8 mouse cellular contexts compared by ENCODE assay signal in the genomic region with DNA sequence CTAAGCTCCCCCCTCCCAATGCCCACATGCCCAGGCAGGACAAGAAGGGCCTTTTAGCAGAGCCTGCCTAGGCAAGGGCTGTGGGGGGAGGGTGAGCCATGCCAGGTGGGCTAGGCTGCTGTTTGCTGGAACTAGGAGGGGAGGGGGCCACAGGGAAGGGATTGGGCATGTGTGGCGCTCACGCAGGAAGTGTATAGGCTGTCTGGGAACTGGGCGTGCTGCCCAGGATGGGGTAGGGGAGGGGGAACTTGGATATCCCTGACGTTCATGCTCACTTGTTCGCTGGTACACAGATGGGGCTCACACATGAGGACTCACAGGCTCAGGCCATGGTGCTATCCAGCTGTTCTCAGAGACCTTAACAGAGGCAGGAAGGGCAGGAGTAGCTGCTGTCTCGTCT. TPM values are rescaled to one million over a fixed set of nuclear protein-coding genes. Genes with fewer than 3 reads are reported as not detected.
DNase-seq lines count a peak whose midpoint lies in the region; ATAC-seq lines count a peak whose summit lies in the region.

No protein-coding gene starts in this region.

- no peaks in the 10 kb centered on the region for H3K9me3 ChIP-seq in hindbrain, embryonic 13.5 days
- H3K9me3 ChIP-seq in limb, embryonic 11.5 days (ENCODE audit: control insufficient read depth, low read length), result no peaks in the 10 kb centered on the region

- peaks cover 1% of the 10 kb centered on the region for H3K4me1 ChIP-seq in brown adipose tissue, adult 24 weeks (ENCODE audit: control insufficient read depth, insufficient read depth, insufficient read length, low read length)
- peaks cover 42% of the 10 kb centered on the region for H3K4me1 ChIP-seq in hindbrain, embryonic 13.5 days (replicated peaks)
- H3K4me1 ChIP-seq in limb, embryonic 11.5 days (ENCODE audit: control insufficient read depth, insufficient read depth, low read length), result peaks cover 45% of the 10 kb centered on the region

- WGBS in hindbrain, embryonic 13.5 days, result 40% methylated on average over 6 of the region's 6 CpGs
- 59% methylated on average over 6 of the region's 6 CpGs for whole genome bisulfite sequencing in limb, embryonic 11.5 days

- DNase-seq in gastrocnemius, postnatal 14 days, result peak; percentile 47
- DNase-seq in gastrocnemius, adult 18-20 months (ENCODE audit: low spot score), result no peak
- no peak for DNase-seq in limb, embryonic 11.5 days (ENCODE audit: low spot score)
- DNase-seq in right cerebral cortex, adult 2 months (ENCODE audit: low spot score in 2 of 2), result peak; percentile 55 to 56
- no peak for DNase-seq in cerebellum, postnatal 36 days
- no peak for DNase-seq in adipocyte (ENCODE audit: low spot score)

- H3K27ac ChIP-seq in brown adipose tissue, adult 24 weeks (replicated peaks; ENCODE audit: low read depth, low read length), result peak overlapping the region; percentile 41
- H3K27ac ChIP-seq in hindbrain, embryonic 13.5 days, result peak overlapping the region; percentile 73
- H3K27ac ChIP-seq in limb, embryonic 11.5 days (replicated peaks; ENCODE audit: low read depth, low read length), result no peak overlapping the region; the same call in 1 of the 2 replicates

- H3K27me3 ChIP-seq in hindbrain, embryonic 13.5 days, result peaks cover 33% of the 10 kb centered on the region
- H3K27me3 ChIP-seq in limb, embryonic 11.5 days (ENCODE audit: control insufficient read depth, insufficient read depth, low read length), result no peaks in the 10 kb centered on the region

- H3K4me2 ChIP-seq in hindbrain, embryonic 13.5 days, result no peak overlapping the region
- peak overlapping the region; percentile 3; the same call in 1 of the 2 replicates for H3K4me2 ChIP-seq in limb, embryonic 11.5 days (ENCODE audit: low read depth, severe bottlenecking)

- ATAC-seq in hindbrain, embryonic 13.5 days (ENCODE audit: low FRiP score), result peak; percentile 90
- no peak for ATAC-seq in limb, embryonic 11.5 days (ENCODE audit: insufficient number of reproducible peaks, low FRiP score, low TSS enrichment, low read depth)

- intact Hi-C loops in gastrocnemius, postnatal 14 days (cut with DNase I; ENCODE audit: low total_unique reads), result no loop called here

- H3K9ac ChIP-seq in hindbrain, embryonic 13.5 days, result peak overlapping the region; percentile 43; the same call in 1 of the 2 replicates
- peak overlapping the region; percentile 37; the same call in 1 of the 2 replicates for H3K9ac ChIP-seq in limb, embryonic 11.5 days (ENCODE audit: low read length)

- no peak overlapping the region; the same call in 1 of the 2 replicates for H3K4me3 ChIP-seq in brown adipose tissue, adult 24 weeks (ENCODE audit: insufficient read depth, low read depth, low read length)
- no peak overlapping the region for H3K4me3 ChIP-seq in hindbrain, embryonic 13.5 days
- H3K4me3 ChIP-seq in limb, embryonic 11.5 days (ENCODE audit: low read depth, low read length), result no peak overlapping the region

- no peaks in the 10 kb centered on the region for H3K36me3 ChIP-seq in hindbrain, embryonic 13.5 days
- H3K36me3 ChIP-seq in limb, embryonic 11.5 days (ENCODE audit: control insufficient read depth, insufficient read depth, low read length), result no peaks in the 10 kb centered on the region

RNA-seq across cellular contexts. Expression of a gene that starts 3.5 kb away (rescaled TPM):
- 10 to 100 TPM; 13.8 to 20.6 TPM for total RNA-seq in gastrocnemius, postnatal 14 days (2021)
- 1 to 10 TPM; 2.9 to 5.8 TPM for total RNA-seq in gastrocnemius, adult 18-20 months (2021)
- polyA plus RNA-seq in brown adipose tissue, adult 24 weeks (2012; ENCODE audit: insufficient read depth, insufficient read length, missing spikeins), result 21.4 and 26.0 TPM in 2 replicates
- 4.2 and 5.2 TPM in 2 replicates for polyA plus RNA-seq in hindbrain, embryonic 13.5 days (2015; fragmentation: Nextera tagmentation; extraction: Ambion mirVana)
- 5.4 and 5.5 TPM in 2 replicates for polyA plus RNA-seq in limb, embryonic 11.5 days (2014; fragmentation: Nextera tagmentation; extraction: Ambion mirVana)

RNA-seq across cellular contexts. Expression of a gene that starts 3.8 kb away (rescaled TPM):
- total RNA-seq in gastrocnemius, postnatal 14 days (2021), result under 1 TPM in 1 of 2 experiments, not detected in 1; 0.80 TPM
- not detected for total RNA-seq in gastrocnemius, adult 18-20 months (2021)
- polyA plus RNA-seq in brown adipose tissue, adult 24 weeks (2012; ENCODE audit: insufficient read depth, insufficient read length, missing spikeins), result 19.3 and 37.5 TPM in 2 replicates
- polyA plus RNA-seq in hindbrain, embryonic 13.5 days (2015; fragmentation: Nextera tagmentation; extraction: Ambion mirVana), result 0.18 TPM in 1 of 2 replicates, not detected in the other
- polyA plus RNA-seq in limb, embryonic 11.5 days (2014; fragmentation: Nextera tagmentation; extraction: Ambion mirVana), result 0.41 and 0.77 TPM in 2 replicates

RNA-seq across cellular contexts. Expression of a gene that starts 59.9 kb away (rescaled TPM):
- 1 to 10 TPM; 6.4 to 6.5 TPM for total RNA-seq in gastrocnemius, postnatal 14 days (2021)
- 1 to 10 TPM; 2.1 to 3.3 TPM for total RNA-seq in gastrocnemius, adult 18-20 months (2021)
- 5.9 and 6.8 TPM in 2 replicates for polyA plus RNA-seq in brown adipose tissue, adult 24 weeks (2012; ENCODE audit: insufficient read depth, insufficient read length, missing spikeins)
- polyA plus RNA-seq in hindbrain, embryonic 13.5 days (2015; fragmentation: Nextera tagmentation; extraction: Ambion mirVana), result 2.9 and 3.7 TPM in 2 replicates
- 7.8 and 10.1 TPM in 2 replicates for polyA plus RNA-seq in limb, embryonic 11.5 days (2014; fragmentation: Nextera tagmentation; extraction: Ambion mirVana)

Comparison
In these comparisons a context has a peak if more than half of its experiments do, and no peak if none do; other contexts are left out.
1. DNase-seq: peak in gastrocnemius, postnatal 14 days (single experiment) and right cerebral cortex, adult 2 months (2 of 2); none in gastrocnemius, adult 18-20 months (single experiment), limb, embryonic 11.5 days (single experiment), cerebellum, postnatal 36 days (0 of 2) and adipocyte (single experiment).
2. RNA of a gene that starts 3.8 kb away (polyA plus RNA-seq): 19.3 to 37.5 TPM in brown adipose tissue, adult 24 weeks; 0.41 to 0.77 TPM in limb, embryonic 11.5 days and 0.18 TPM in hindbrain, embryonic 13.5 days; every median in the first group is over 10 times any median in the second.